Mouse (Mus musculus) urinary bladder, postnatal 4 days (tissue): ENCODE results near the gene Pla2g10.
A peak's percentile ranks its signal among the peaks of the same experiment; 100 is the strongest.
"Not testable (repeated sequence)": the region's sequence is repeated elsewhere in the genome, so short reads cannot be mapped to it uniquely, and the experiment has no call there.

Source experiments
- DNase-seq, 2 experiments: peaks; one replicate each; pipeline ENCODE4 v3.0.0; 2021 to 2022; ENCODE audit warnings: low spot score in 2 of 2

Pla2g10 gene

DNA sequence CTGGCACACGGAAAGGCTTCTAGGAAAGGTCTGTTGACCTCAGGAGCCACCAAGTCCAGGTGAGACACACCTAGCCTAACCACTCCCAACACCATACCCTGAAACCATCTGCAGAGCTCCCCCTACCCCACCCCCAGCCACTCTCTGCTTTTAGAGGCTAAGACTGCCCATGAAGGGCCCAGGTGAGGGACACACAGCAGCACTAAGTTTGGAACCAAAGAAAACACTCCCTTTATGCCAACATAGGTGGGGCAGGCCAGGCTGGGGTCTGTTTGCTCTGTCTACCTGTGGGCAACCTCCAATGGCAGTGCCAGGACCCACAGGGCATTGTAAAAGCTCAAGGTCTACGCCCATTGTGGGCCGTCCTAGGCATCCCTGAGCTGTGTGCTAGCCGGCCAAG, 1.4 kb downstream of the Pla2g10 start:
- no peak for DNase-seq

DNA sequence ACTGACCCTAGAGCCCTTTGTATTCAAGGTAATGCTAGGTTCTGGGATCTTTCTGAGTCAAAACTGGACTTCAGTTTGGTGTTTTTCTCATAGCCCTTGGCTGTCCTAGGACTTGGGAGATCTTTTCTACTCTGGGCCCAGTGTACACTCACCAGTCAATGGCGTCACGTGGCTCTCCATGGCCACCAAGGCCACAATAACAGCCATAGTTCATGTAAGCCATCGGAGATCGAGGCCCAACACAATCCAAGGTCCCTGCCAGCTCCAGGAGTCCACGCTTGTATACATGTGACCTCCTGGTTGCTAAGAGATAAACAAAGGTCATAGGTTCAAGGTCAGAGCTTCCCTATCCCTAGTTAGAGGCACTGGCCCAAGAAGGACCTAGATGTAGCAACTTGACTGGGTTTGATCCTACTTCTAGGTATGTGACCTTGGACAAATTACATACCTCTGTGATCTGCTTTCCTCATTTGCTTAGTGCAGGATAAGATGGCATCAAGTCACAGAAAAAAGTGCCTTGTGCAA, 2.9 kb downstream of the Pla2g10 start:
- DNase-seq: no peak

DNA sequence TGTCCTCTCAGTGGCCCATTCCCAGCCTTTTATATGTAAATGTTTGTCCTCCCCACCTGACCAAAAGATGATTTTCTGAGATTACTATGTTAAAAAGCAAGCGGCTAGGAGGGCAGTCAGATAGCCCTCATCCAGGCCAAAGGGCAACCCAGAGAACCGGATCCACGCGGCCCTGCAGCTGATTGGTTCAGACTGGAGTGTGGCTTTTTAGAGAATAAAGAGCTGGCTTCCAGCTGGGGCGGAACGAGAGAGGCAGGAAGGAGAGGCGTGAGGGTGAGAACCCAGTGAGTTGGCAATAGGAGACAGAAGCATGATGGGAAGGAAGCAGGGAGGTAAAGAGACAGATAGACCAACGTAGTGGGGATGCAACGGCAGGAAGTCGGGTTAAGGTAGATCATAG, 7.8 kb downstream of the Pla2g10 start:
- no peak for DNase-seq

DNA sequence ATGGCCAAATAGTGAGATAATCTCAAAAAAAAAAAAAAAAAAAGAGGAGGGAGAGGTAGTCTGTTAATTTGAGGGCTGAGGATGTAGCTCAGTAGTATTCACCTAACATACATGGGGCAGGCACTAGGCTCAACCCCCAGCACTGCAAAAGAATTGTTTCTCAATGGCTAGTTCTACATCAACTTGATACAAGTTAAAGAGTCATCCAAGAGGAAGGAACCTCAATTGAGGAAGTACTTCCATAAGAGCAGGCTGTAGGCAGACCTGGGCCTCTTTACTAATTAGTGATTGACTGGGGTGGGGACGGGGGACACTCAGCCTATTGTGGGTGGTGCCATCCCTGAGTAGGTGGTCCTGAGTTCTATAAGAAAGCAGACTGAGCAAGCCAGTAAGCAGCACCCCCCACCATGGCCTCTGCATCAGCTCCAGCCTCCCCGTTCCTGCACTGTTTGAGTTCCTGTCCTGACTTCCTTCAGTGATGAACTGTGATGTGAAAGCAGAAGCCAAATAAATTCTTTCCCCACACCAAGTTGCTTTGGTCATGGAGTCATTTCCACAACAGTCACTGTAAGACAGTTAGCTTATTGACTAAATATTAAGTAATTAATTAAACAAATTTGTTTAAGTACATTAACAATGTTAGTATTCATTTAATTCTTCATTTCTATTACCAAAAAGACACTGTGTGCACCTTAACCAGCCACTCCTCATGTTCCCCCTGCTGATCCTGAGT, 13.8 kb downstream of the Pla2g10 start:
- DNase-seq: no peak

DNA sequence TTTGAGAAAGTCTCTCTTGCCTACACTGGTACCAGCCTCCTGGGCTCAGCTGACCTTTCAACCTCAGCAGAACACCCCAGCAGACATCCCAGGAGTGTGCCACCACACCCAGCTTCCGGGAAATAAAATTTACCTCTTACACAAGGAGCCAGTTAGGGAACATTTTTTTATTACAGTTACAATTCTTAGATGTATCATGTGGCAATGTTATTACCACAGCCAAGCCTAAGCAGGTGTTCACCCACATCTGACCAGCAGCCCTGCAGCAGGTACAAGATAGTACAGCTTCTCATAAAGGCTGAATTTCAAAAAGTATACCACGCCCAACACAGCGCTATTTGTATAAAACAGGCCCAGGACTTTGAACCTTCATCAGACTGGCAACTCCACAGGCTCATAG, 15.9 kb downstream of the Pla2g10 start:
- DNase-seq: no peak

DNA sequence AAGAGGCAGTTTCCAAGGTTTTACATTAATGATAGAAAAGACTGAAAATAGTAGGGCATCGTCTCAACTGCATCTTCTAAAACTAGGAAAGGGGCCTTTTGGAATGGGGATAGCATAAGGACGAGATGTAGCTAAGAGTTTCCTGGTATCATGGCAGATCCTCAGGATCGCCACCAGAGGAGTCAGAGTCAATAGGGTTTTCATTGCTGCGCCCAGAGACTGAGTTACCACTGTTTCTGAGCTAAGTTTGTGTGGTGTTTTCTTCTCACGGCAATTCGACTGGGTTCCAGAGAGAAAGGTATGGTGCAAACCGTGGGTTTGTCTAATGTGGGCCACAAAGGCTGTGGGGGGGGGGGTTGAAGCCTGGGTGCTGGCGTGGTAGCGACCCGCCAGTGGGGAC, 26.1 kb downstream of the Pla2g10 start:
- no peak for DNase-seq

DNA sequence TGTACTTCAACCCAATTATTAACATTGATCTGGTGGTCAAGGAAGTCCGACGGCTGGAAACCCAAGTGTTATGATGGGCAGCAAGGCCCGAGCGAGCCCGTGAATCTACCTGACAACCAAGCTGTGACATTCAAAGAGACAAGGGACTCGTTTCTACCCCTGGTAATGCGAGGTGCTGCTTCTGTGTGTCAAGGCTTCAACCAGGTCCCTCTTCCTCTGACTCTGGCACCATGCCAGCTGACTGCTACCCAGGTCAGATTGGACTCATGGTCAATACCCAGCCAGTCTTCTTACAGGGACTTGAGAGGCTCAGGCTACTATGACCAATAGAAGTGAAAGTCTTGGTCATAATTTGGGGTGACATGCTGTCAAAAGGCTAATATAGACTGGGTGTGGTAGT, 28.6 kb downstream of the Pla2g10 start:
- peak in 1 of 2 experiments; percentile 63 for DNase-seq

DNA sequence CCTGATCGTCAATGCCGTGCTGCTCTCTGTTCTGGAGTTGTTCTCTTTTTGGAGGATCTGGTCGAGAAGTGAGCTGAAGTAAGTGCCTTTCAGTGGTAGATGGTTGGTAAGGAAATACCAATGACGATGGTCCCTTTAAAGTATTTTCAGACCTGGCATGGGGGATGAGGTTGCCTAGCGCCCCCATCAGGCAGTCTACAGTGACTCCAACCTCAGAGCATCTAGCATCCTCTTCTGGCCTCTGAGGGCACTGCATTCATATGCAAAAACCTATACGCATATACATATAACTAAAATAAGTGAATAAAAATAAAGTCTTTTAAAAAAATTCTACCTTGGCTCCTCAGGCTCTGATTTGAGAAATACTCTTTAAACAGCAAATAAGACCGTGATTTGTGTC, 31.8 kb downstream of the Pla2g10 start:
- DNase-seq: no peak

DNA sequence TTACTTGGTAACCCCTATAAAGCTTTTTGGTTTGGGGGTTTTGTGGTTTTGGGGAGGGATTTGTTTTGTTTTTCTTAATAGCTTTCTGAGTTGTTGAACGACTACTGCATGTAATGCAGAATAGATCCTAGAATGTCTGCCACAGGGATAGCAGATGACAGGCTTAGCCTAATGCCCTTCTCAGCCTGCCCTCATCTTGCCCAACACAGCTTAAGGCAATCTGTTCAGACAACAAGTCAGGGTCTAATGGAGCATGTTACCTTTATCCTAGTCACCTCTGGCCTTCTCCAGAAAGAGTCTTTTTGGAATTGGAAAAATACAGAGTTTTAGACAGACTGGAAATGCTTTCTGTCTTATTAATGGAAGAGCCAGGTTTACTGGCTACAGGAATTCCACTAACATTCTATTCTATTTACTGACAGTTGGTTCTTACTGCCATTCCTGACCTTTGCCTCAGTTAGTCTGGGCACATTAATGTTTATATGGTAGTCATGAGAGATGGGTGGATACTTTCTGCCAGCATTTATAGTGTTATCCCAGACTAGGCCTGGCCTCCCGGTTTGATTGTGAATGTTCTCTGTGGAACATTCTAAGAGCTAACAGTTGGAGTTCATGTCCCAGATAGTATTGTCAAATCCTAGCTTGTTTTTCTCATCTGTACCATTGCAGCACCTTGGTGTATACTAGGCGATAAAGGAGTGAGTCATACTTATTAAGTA, 52.0 kb downstream of the Pla2g10 start:
- no peak for DNase-seq

DNA sequence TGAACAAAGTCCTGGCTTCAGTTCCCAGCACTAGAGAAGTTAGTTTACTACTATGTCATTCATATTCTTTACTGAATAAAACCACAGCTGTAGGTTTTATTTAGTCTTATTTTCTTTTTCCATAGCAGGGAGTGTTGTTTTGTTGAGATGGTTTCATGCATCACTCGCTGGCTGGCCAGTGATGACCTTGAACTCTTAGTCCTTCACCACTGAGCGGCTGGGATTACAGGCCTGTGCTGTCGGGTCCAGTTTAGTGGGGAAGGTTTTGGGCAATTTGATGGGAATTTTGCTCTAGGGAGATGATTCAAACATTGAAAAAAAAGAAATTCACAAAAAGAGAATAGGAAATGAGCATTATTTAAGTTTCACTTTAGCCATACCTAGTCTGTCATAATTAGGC, 56.3 kb downstream of the Pla2g10 start:
- DNase-seq: no peak

DNA sequence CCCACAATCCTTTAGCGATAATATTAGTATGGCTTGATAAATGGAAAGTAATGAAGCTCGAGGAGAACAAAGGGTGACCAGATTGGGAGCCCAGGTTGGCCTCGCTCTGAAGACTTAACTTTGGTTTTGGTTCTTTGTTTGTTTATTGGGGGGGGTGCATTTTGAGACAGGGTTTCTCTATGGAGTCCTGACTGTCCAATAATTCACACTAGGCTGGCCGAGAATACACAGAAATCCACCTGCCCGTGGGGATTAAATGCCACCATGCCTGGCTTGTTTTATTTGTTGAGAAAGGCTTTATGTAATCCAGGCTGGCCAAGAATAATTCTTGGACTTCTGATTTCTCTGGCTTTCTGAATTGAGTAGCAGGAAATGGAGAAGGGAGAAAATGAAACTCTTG, 57.7 kb downstream of the Pla2g10 start:
- no peak for DNase-seq

DNA sequence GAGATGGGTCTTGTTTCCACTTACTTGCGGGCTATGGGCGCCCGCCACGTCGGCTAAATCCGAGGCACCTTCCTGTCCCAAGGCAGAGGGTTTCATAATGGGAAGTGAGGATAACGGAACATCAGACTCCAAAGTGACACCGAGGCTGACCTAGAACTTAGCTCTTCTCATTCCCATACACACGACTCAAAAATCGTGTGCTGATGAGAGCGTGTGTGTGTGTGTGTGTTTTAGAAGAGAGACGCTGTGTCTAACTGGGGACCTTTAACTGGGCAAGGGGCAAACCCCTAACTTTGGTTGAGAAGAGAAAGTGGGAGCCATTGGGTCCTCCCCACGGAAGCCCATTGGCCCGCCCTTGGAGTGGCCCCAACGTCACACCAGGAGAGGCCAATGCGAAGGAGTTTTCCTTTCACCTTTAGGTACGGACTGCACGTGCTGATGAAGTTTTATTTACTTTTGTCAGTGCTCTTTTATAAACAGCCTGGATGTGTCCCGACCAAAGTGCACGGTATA, 58.3 kb downstream of the Pla2g10 start:
- peak; percentile 52 to 73 for DNase-seq

DNA sequence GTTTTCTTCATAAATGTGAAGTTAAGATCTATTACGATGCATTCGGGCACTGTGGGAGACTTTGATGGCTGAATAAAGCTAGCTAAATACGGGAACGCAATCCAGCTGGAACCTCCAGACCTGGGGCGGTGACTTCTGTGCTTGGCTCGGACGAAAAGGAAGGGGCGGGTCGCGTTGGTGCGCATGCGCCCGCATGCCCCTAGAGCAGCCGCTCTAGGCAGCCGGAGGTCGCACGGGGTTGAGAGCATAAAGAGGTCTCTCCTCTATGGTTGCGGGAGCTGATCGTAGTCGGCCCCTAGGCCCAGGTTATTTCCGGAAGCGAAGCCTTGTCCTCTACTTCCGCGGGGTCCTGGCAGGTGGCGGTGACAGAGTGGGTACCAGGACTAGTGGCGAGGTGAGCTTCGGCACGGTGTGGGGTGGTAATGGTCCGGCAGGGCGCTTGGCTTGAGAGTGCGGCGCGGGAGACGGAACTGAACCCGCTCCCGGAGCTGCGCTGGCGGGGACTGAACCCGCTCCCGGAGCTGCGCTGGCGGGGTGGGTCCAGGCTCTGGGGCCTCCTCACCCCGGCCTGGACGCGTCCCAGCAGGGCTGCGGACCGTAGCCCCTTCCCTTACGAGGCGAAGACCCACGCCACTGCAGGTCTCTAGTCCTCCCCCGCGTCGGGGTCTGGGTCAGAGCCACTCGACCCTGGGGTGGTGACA, 58.9 kb downstream of the Pla2g10 start, which contains the start of the genes Bfar and 3110001I22Rik:
TSS of gene Bfar (plus strand) at position 174 of the 701 bp plus-strand sequence.
TSS of gene 3110001I22Rik (plus strand) at position 245 of the 701 bp plus-strand sequence.
- DNase-seq: peak; percentile 87

DNA sequence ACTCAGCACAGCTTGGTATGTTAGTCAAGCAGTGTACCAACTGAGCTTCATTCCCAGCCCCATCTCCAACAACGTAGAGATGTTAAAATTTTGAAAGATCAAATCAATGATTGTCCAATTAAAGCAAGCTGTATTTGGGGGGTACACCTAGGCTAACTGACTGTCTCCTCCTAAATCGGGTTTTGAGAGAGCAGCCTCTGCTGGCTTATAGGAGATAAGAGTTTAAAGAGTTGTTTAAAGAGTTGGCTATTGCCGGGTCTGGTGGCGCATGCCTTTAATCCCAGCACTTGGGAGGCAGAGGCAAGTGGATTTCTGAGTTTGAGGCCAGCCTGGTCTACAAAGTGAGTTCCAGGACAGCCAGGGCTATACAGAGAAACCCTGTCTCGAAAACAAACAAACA, 59.9 kb downstream of the Pla2g10 start:
- not testable (repeated sequence) for DNase-seq

DNA sequence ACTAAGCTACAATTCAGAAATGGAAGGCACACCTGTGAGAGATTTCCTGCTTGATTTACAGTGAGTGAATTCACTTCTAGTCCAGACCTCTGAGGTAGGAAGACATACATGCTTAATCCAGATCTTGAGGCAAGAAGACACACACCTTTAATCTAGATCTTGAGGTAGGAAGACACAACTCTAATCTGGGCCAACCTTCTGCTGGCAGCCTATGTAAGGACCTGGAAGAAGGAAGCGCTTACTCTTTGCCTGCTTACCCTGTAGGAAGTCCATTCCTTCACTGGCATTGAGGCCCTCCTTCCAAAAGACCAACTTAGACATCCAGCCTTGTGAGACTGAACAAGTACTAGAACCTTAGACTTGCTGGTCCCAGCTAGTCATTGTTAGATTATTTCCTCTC, 61.5 kb downstream of the Pla2g10 start:
- no peak for DNase-seq

DNA sequence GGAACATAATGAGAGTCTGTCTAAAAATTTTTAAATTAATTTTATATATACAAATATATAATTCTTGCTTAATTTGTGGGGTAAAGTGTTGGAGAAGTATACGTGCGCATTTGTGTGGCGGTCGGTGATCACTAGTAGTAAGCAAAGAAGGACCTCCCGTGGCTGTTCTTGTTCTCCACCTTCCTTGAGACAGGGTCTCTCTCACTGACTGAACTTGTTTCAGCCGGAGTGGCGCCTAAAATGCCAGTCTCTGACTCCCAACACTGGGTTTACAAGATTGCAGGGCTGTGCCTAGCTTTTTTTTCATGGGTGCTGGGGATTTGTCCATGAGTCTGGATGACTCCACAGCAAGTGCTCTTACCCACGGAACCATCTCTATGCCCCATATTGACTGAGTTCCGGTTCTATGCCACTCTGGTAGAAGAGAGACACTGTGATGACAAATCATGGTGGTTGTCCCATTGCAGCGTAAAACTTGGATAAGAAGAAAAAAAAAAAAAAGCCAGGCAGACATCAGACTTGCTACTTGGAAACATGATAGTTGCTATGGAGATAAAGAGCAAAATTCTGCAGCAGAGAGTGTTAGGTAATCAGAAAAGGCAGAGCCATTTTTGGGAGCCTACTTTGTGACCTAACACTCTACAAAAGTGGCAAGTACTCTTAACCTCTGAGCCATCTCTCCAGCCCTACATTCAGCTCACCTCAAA, 62.2 kb downstream of the Pla2g10 start:
- no peak for DNase-seq

DNA sequence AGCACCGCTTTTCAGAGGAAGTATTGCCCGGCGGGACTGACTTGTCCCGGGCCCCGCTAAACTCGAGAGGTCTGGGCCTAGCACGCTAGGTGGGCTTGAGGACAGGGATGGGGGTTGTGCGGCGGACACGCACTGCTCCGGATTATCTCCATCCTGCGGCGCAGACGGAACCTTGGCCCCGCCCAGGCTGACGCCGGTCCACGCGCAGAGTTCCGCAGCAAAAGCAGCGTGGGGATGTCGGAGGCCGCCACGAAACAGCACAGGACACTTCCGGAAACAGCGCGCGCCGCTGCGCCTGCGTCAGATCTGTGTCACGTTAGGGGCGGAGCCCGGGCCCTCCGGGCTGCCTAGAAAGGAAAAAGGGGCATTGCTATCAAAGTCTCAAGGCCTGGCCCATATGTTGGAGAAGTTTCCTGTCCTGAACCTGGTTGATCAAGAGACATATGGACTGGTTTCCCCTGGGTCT, 62.9 kb downstream of the Pla2g10 start, which contains the start of gene Parn:
TSS of gene Parn (minus strand) at position 293 of the 466 bp plus-strand sequence.
- peak; percentile 87 to 93 for DNase-seq
